Mouse (Mus musculus): ENCODE results near the gene Grsf1.

The Grsf1 gene

DNA sequence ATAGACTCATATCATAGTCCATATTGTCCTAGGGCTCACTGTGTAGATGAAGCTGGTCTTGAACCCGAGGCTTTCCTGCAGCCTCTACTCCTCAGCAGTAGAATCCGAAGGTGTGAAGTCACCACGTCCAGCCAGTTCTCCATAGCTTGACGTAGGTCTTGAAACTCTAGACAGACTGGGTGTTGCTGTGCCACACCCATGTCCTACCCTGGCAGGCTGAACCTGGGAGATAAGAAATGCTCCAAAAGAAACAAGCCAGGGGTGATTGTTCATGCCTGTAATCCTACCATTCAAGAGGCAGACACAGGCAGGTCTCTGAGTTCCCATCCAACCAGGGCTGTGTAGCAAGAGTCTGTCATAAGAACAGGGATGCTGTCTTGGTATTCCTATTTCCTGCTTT is 48.4 kb downstream of the Grsf1 start:
- no peak for DNase-seq

DNA sequence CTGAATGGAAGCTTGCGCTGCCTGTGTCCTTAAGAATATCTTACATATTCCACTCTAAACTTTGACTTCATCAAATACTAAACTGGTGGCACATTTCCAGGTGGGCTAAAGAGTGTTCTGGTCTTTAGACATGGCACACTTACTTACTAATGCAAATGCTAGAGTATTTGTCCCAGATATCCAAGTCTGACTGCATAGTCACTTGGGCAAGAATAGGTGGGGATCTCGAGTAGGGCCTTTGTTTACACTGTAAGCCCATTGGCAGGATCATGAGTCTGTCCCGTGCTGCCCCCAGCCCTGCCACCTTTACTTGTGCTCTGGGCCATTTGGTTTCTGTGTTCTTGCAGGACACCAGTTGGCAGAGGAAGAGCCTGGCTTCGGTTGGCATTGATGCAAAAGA is 59.0 kb downstream of the Grsf1 start:
- DNase-seq: no peak

DNA sequence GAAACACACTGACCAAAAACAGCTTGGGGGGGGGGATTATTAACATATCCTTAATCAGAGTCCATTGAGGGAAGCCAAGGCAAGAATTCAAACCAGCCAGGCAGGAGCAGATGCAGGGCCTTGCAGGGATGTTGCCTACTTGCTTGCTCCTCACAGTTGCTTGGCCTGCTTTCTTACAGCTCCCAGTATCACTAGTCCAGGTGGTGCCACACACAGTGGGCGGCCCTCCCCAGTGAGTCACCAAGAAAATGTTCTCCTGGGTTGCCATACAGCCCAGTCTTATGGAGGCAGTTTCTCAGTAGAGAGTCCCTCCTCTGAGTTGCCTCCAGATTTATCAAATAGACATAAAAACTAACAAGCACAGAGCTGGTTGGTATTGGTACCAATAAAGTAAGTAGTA is 61.8 kb downstream of the Grsf1 start:
- no peak for DNase-seq
